Mouse (Mus musculus) urinary bladder, postnatal 10 days (tissue): Measurements from ENCODE around the gene Efna2.

ENCODE experiments used
- DNase-seq: peaks from one replicate; pipeline ENCODE4 v3.0.0; 2022; ENCODE audit warnings: low spot score

Gene Efna2

GRCm38 (mm10) chr10:80169070-80169469 lies 10.2 kb upstream of the Efna2 start:
- DNase-seq: no peak

- DNase-seq: no peak
Measured at GRCm38 (mm10) chr10:80169651-80170050, 9.6 kb upstream of the Efna2 start.

- DNase-seq: no peak
Measured at GRCm38 (mm10) chr10:80170052-80170451, 9.2 kb upstream of the Efna2 start.

- DNase-seq: no peak
Measured at GRCm38 (mm10) chr10:80170601-80171021, 8.7 kb upstream of the Efna2 start.

- DNase-seq: no peak
Measured at GRCm38 (mm10) chr10:80171252-80171651, 8.0 kb upstream of the Efna2 start.

GRCm38 (mm10) chr10:80171760-80172526 lies 7.3 kb upstream of the Efna2 start:
- no peak for DNase-seq

GRCm38 (mm10) chr10:80172527-80173292 lies 6.6 kb upstream of the Efna2 start, which contains the start of gene 1600002K03Rik:
1600002K03Rik (plus strand) TSS chr10:80172944.
- peak; percentile 55 for DNase-seq

GRCm38 (mm10) chr10:80173358-80173757 lies 5.9 kb upstream of the Efna2 start:
- DNase-seq: no peak

GRCm38 (mm10) chr10:80173955-80174640 lies 5.2 kb upstream of the Efna2 start:
- no peak for DNase-seq

- DNase-seq: no peak
Measured at GRCm38 (mm10) chr10:80174705-80175104, 4.6 kb upstream of the Efna2 start.

- DNase-seq: no peak
Measured at GRCm38 (mm10) chr10:80175536-80176269, 3.6 kb upstream of the Efna2 start.

GRCm38 (mm10) chr10:80176270-80176834 lies 2.9 kb upstream of the Efna2 start:
- no peak for DNase-seq

GRCm38 (mm10) chr10:80177441-80178279 lies 1.6 kb upstream of the Efna2 start:
- no peak for DNase-seq

GRCm38 (mm10) chr10:80180288-80180687 lies 1.0 kb downstream of the Efna2 start:
- no peak for DNase-seq

GRCm38 (mm10) chr10:80180823-80181222 lies 1.5 kb downstream of the Efna2 start:
- DNase-seq: no peak

- no peak for DNase-seq
Measured at GRCm38 (mm10) chr10:80182547-80182946, 3.3 kb downstream of the Efna2 start.

GRCm38 (mm10) chr10:80186649-80187048 lies 7.4 kb downstream of the Efna2 start:
- DNase-seq: no peak

GRCm38 (mm10) chr10:80187739-80188138 lies 8.5 kb downstream of the Efna2 start:
- no peak for DNase-seq

GRCm38 (mm10) chr10:80188453-80189024 lies 9.3 kb downstream of the Efna2 start:
- DNase-seq: no peak

- DNase-seq: no peak
Measured at GRCm38 (mm10) chr10:80189999-80190398, 10.7 kb downstream of the Efna2 start.
